Mouse (Mus musculus): ENCODE results near the gene Cped1.
"Not testable (repeated sequence)": the region's sequence is repeated elsewhere in the genome, so short reads cannot be mapped to it uniquely, and the experiment has no call there.

Cped1 gene

DNA sequence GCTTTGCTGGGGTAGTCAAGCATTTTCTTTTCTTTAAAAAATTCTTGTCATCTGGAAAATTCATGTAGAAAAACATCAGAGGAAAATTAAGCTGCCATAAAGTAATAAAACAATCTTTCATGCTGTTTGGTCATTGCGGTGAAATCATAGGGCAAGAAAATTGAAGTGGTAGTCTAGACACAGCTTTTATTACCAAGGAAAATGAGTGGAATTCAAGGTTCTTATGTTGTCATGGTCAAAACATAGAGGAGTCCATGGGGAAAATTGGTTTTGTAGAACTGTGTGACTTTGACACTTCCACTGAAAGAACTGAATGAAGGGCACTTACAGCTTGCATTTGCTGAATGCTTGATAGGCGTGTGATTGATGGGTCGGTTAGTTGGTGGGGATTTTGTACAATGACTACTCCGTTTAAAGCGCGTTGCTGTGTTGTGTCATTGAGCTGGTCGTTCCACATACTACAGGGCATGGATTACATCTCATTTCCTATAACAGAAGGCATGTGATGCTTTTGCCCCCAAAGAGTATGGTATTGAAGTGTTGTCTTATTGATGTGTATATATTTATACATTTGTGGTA lies 93.1 kb downstream of the Cped1 start:
- DNase-seq (ENCODE audit: low read depth, low spot score), result no peak

DNA sequence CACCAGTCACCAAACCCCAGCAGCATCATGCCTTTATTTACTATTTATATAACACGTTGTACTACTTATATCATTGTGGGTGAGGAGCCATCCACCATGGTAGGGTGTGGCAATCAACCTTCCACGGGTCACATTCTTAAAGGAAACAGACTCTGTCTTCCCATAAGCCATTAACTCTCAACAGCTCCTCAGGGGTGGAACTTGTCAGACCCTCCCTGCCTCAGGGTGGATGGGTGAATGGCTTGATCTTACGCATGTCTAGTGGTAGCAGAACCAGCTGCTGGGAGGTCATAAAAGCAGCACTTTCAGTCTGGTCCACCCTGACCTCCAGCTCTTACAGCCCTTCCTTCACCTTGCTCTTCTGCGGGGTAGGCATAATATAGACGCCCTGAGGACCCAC lies 100.3 kb downstream of the Cped1 start:
- DNase-seq (ENCODE audit: low read depth, low spot score), result no peak

DNA sequence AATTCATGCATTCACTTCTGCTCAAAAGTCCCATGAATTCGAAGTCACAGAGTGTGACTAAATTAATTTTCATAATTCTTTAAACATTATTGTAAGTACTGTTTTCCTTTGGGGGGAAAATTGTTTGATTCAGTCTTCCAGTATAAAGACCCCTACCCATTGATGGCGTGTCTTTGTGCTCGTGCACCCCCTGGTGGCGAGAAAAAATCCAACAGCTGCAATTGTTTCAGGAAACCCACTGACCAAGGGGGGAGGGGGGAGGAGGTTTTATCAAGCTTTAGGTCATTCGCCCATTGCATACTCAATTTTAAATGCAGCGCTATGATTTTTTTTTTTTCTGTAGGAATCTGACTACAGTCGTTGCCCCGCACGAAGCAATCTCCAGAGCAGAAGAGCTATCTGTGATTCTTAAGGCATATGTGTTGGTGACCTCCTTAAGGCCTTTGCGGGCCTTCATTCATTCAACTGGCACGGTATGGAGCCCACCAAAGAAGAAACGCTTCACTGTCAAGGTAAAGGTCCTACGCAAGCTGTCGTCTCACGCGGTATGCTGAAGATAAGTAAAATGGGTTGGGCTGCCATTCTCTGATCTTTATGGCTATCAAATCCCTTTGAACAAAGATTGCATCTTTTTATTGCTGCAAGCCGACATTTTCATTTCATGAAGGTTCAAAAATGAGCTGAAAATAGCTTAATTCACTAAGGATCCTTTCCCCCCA lies 102.8 kb downstream of the Cped1 start:
- peak; percentile 68 for DNase-seq (ENCODE audit: low read depth, low spot score)

DNA sequence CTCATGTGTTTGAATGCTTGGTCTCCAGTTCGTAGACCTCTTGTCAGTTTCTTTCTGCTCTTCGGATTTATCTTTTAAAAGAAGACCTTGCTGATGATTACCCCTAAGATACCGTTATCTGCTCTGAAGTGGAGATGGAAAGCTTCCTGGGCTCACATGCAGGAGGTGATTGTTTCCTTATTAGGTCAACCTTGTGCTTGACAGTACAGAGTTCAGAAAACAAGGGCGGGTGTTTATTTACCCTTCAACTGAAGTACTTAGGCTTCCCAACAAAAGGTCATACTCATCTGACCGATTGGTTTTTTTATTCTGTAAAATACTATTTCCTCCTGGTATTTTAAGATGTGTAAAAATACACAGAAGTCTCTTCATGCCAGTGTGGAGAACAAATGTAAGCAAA lies 106.1 kb downstream of the Cped1 start:
- no peak for DNase-seq (ENCODE audit: low read depth, low spot score)

DNA sequence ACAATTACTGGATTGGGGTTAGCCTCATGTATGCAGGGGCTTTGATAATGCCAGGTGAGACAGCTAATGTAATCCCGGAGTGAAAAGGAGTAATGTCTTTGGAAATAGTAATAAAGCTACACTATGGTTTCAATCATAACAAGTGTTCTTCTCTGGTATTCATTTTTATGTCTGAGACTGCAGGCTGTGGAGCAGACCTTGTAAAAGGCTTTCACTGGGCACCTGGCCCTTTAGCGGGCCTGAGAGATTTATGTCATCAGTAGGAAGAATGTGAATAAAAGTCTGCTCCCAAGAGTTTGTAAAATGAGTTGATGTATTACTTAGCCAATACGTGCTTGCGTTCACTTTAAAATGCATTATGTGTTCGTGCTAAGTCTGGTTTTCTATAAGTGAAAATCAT lies 108.1 kb downstream of the Cped1 start:
- no peak for DNase-seq (ENCODE audit: low read depth, low spot score)

DNA sequence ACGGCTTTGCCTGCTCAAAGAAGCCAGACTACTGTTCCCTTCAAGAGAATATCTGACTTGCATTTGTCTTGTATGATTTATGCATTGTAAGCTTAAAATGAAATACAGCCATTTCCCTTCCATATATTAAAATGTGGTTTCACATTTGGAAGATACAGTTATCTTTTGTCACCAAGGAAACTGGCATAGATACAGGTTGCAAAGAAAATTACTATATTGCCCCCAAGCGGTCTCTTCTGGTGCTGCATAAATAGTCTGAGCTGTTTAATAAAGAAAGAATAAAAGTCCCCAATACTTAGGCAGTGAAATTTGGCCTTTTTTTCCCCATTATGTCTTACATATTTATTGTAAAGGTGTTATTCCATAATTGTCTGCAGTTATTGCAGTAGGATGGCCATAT lies 112.0 kb downstream of the Cped1 start:
- no peak for DNase-seq (ENCODE audit: low read depth, low spot score)

DNA sequence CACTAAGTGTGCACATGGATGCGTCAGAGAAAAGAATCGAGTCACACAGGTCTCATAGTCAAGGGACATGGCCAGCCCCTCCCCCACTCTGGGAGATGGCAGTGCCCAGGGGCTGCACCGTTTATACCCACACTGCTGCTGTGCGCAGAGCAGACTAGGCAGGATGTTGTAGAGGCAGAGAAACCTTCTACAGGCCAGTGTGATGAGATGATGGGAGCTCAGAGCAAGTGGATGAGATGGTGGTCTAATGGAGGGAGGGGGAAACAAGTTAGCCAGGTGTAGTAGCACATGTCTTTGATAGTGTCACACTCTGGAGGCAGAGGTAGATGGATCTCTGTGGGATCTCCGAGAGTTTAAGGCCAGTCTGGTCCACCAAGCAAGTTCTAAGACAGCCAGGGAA lies 114.1 kb downstream of the Cped1 start:
- no peak for DNase-seq (ENCODE audit: low read depth, low spot score)

DNA sequence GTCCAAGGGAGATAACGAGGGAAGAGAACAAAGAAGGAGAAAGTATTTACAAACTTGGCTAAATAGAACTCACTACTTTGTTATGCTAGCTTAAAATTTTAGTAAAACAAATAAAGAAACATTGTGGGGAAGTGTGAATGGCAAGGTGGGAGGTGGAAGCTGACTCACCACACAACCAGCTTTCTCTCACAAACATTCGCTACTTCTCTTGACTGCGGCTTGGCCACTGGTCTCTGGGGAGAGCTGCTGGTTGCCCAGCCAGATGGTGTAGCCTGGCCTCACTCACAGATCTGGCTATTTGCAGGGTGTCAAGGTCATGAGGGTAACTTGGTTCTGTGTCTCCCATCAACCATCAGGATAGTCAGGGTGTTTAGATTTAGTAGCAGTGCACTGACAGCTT lies 116.2 kb downstream of the Cped1 start:
- DNase-seq (ENCODE audit: low read depth, low spot score), result no peak

DNA sequence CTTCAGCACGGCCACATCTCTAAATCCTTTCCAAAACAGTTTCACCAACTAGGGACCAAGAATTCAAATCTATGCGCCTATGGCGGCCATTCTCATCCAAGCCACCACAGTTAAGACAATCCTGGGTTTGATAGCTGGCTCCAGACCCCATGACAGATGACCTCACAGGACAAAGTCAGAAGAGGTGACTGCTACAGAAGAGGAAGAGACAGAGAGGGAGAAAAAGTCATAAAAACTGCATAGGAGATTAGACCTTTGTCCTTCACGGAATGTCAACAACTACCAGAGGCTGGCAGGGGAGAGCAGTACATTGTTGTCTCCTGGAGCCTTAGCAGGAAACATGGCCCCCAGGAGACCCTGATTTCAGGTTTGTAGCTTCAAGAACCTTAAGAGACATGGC lies 117.0 kb downstream of the Cped1 start:
- no peak for DNase-seq (ENCODE audit: low read depth, low spot score)

DNA sequence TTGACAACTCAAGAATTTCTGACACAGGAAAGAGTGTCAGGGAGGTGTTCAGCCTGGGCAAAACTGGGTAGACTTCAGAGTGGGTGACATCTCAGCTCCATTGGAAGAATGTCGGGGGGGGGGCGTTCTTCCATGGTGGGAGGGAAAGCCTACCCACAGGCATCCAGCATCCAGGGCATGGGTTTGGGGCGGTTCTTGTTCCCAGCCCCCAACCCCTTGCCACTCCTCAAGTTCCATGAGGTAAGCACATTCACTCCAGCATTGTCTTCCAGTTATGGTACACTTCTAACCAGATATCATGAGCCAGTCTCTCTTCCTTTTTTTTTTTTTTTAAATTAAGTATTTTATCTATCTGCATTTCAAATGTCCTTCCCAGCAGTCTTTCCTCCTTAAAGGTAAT lies 118.0 kb downstream of the Cped1 start:
- DNase-seq (ENCODE audit: low read depth, low spot score), result no peak

DNA sequence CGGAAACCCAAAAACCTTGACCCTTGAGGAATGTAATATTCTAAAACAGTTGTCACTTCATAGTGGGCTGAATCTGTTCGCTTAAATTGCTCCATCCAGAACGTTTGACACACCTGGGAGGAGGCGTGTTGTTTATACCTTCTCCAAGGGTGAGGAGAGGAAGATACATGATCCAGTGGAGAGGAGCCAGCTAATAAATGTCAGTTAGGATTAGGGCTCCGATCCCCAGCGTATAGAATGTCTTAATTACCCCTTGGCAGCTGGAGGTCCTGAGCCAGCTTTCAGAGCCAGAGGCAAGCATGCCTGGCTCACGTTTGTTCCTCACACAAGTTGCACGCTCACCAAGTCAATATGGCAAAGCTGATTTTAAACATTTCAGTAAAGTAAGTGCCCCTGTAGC lies 118.5 kb downstream of the Cped1 start:
- no peak for DNase-seq (ENCODE audit: low read depth, low spot score)

DNA sequence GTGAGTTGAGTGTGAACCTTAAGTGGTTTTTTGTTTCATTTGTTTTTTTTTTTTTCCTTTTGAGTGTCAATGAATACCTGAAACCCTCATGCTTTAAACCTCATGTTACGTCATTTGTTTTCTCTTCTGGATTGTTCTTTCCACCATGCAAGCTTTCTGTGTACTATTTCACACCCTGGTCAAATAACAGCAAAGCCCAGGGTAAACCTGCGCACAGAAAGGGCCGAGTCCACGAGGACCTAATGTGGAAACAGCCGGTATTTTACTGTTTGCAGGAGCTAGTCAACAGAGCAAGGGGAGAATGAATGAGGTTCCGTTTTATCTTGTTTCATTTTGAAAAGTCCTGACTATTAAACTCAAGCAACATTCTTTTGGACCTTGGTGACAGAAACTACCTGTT lies 128.4 kb downstream of the Cped1 start:
- DNase-seq (ENCODE audit: low read depth, low spot score), result no peak

DNA sequence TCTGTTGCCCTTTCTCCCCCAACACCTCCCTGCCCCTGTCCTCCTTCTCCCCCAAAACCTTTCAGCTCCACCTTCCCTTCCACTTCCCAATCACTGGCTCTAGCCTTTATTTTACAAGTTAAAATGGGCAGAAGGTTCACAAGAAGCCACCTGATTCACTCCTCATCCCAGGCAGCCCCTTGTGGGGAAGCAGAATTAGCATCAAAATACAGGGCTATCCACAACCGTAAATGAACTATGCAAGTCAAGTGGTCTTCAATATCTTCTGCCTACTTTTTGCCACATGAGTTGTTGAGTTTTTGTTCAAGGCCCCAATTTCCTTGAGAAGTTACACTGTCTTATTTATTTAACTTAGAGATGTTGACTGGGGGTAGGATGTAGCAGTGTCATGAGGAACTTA lies 131.0 kb downstream of the Cped1 start:
- DNase-seq (ENCODE audit: low read depth, low spot score), result no peak

DNA sequence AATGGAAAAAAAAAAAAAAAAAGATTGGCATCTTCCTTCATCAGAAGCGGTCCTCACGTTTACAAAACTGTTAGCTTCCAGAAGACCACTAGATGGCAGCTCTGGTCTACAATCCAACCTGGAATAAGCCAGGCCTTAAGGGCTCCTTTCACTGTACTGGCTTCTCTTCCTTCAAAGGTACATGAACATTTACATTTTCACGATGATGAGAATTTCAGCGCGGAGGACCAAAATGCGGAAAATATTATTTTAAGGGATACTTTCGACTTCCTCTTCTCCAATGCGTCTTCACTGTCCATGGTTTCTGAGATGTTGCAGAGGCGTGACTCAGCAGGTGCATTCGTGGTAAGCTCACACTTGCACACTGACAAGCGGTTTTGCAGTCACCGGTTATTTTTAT lies 136.4 kb downstream of the Cped1 start:
- peak; percentile 66 for DNase-seq (ENCODE audit: low read depth, low spot score)

DNA sequence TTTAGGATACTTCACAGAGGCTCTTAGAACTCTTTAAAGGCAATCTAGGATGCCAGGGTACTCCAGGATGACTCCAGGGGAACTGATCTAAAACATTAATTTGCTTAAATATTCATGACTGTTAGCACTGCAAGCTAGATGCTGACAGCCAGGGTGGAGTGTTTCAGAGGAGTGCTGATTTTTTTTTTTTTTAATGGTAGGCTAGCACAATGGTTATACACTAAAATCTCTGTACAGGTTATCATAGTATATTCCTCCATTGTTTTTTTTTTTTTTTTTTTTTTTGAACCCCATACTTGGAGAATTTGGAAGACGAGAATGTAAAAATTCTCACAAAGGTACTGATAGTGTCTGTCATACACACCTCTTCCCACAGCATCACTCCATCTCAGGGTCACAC lies 137.0 kb downstream of the Cped1 start:
- no peak for DNase-seq (ENCODE audit: low read depth, low spot score)

DNA sequence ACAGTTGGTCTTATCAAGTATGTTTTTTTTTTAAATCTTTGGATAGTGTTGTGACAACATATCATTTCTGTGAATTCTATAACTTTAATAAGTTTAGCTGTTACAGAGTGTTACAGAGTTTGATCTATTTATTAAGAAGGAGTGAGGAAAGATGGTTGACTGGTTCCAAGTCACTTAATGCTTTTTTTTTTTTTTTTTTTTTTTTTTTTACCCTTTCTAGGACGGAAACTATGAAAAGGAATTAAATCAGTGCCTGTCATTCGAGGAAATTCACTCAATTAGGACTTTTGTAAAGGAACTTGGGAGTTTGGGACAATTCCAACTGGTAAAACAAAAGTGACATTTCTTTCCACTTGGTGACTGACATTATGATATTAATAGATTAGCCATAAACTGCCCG lies 137.6 kb downstream of the Cped1 start:
- DNase-seq (ENCODE audit: low read depth, low spot score), result no peak

DNA sequence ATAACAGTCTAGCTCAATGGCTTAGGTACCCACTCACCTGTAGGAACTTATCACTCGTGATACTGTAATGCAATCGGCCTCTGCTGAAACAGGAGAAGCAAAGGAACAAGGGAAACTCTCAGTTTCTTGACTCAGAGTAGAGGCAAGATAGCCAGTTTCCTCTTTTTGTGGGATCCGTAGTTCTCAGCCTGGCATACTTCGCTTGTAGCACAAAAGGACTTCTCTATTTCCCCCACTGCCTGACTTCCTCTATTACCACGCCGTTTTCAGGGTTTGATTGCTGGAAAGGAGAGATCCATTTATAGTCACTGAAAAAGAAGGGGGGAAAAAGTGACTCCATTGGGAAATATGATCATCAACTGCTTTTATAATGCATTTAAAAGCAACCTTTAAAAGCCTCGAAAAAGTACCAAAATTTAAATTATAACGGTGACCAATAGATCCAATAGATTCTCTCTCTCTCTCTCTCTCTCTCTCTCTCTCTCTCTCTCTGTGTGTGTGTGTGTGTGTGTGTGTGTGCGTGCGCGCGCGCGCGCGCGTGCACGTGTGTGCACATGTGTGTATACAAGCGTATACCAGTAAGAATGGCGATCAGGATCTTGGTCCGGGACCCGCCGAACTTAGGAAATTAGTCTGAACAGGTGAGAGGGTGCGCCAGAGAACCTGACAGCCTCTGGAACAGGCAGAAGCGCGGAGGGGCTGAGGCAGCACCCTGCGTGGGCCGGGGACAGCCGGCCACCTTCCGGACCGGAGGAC lies 139.0 kb downstream of the Cped1 start:
- not testable (repeated sequence) for DNase-seq (ENCODE audit: low read depth, low spot score)

DNA sequence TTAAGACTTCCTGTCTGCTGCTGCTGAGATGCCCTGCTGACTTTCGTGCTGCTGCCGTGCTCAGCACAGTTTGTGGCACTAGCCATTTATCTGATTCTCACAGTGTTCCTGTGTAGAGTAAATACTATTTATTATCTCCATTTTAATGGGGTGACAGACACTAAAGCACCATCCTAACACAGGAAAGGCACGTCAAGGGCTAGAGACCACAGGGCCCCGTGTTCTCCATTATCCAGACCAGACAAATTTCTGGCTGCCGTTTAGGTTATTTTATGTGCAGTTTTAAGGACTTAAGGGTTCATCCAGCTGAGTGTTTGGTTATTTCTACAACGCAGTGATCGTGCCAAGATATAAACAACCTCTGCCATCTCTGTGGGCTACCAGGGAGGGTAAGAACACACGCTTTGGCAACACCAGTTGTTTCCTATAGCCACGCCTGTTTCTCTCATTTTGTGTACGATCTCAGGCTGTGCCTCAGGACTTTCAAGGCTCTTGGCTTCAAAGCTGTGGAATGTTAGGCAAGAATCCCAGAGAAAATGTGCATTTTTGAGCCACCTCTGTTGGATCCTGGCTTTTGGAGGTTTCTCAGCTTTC lies 149.4 kb downstream of the Cped1 start:
- no peak for DNase-seq (ENCODE audit: low read depth, low spot score)

DNA sequence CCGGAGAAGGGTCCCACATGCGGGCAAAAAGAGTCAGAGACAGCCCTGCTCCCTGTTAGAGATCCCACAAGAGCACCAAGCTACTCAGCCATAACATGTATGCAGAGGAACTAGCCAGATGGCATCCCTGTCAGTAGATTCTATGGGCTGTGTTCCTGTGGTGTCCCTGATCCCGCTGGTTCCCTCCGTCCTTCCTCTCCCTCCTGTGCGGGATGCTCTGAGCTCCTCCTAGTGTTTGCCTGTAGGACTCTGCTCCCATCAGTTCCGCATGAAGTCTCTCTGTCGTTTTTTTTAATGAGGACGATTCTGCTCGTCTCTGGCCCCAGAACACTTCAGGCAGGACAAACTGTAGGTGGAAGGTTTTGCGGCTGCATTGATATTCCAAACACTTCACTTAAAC lies 151.1 kb downstream of the Cped1 start:
- no peak for DNase-seq (ENCODE audit: low read depth, low spot score)

DNA sequence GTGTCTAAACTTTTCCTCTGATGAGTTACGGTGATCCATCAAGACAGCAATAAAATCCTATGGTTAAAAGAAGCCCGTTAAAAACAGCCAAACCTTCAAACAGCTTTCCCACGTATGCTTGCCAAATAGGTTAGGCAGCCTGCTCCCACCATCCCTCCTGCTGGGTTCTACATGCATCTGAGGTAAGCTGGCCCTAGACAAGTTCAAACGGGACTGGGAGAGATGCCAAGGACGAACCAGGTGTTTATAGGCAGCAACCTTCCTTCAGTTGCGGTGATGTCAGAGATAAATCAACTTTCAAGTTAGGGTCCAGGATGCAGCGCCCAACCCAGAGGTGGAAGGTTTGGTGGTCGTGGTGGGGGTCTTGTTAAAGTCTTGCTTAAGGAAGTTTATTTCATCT lies 155.1 kb downstream of the Cped1 start:
- no peak for DNase-seq (ENCODE audit: low read depth, low spot score)

DNA sequence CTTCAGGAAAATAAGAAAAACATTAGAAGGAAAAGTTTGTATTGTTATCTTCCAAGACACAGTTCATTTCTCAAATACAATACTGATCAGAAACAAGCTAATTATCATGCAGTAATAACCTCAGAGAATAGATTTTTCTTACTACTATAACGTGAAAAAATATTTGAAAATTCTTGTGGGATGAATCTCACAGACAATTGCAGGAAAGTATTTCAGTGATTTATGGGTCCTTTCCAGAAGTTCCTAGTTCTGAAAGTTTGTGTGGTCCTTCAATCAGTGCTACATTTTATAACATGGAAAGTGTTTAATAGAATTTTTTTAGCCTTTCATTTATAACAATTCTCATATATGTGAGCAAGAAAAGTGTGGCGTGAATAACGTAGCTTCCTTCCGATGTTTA lies 161.5 kb downstream of the Cped1 start:
- no peak for DNase-seq (ENCODE audit: low read depth, low spot score)

DNA sequence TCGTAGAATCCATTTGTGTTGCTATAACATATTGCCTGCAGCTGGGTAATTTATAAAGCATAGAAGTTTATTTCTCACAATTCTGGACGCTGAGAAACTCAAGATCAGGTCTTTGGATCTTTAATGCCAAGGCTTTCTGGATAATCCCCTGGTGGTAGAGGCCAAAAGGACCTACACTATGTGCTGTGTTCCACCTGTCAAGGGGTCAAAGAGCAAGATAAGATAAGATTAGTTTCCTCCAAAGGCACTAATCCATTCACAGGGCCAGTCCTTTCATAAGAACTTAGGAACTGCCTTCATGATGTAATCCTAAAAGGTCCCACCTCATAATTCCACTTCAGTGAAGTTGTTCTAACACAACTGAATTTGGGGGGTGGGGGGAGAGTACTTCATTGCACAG lies 162.8 kb downstream of the Cped1 start:
- DNase-seq (ENCODE audit: low read depth, low spot score), result no peak

DNA sequence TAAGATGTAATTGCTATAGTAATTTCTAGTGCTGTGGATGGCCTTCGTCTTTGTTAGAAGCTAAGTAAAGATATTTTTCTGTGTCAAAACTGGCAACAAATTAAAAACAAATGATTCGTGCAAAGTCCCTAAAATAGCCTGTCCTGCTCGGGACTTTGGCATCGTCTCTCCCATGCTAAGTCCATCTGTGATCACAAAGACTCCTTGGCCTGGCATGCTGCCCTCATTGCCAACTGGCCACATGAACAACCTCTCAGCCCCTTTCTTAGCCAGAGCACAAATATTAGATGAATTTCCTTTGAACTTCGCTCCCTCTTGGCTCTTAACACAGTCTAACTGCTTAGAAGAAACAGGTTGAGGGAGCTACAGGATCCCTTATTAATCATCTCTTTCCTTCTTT lies 171.7 kb downstream of the Cped1 start:
- DNase-seq (ENCODE audit: low read depth, low spot score), result no peak
